Mouse (Mus musculus) erythroblast, embryonic 14.5 days (primary cell): ENCODE data around the gene Cyfip2. TPM values are rescaled to one million over a fixed set of nuclear protein-coding genes. Genes with fewer than 3 reads are reported as not detected.

Experiments used
- H3K27me3 ChIP-seq: 2 replicates; pipeline ENCODE4 v1.6.1; 2012; ENCODE audit warnings: inconsistent platforms; ENCODE audit not compliant: control insufficient read depth
- H3K36me3 ChIP-seq: 2 replicates; pipeline ENCODE4 v1.6.1; 2012; ENCODE audit warnings: mild to moderate bottlenecking, inconsistent platforms; ENCODE audit not compliant: control insufficient read depth
- H3K4me1 ChIP-seq: 2 replicates; pipeline ENCODE4 v1.6.1; 2012; ENCODE audit warnings: inconsistent platforms; ENCODE audit not compliant: control insufficient read depth
- H3K4me3 ChIP-seq: replicated peaks from 2 replicates; pipeline ENCODE3; 2012; ENCODE audit warnings: moderate library complexity, mild to moderate bottlenecking, inconsistent platforms
- H3K9me3 ChIP-seq: 2 replicates; pipeline ENCODE4 v1.6.1; 2012; ENCODE audit warnings: low read length, inconsistent platforms, mixed read lengths; ENCODE audit not compliant: control insufficient read depth
- GATA1 ChIP-seq: IDR thresholded peaks from 2 replicates; pipeline ENCODE4 v1.6.1; 2012; ENCODE audit warnings: low read length, inconsistent platforms, mixed read lengths
- TAL1 ChIP-seq: IDR thresholded peaks from 3 replicates; pipeline ENCODE4 v1.6.1; 2012; ENCODE audit warnings: low read length, inconsistent platforms, mixed read lengths
- polyA plus RNA-seq: library from polyadenylated mRNA; stranded (reverse); fragments of >175 nt; gene quantifications from 2 replicates; pipeline ENCODE4 v1.2.3, GENCODE M21; 2012

The Cyfip2 gene
- polyA plus RNA-seq, 1 experiment = 0.04 TPM

DNA sequence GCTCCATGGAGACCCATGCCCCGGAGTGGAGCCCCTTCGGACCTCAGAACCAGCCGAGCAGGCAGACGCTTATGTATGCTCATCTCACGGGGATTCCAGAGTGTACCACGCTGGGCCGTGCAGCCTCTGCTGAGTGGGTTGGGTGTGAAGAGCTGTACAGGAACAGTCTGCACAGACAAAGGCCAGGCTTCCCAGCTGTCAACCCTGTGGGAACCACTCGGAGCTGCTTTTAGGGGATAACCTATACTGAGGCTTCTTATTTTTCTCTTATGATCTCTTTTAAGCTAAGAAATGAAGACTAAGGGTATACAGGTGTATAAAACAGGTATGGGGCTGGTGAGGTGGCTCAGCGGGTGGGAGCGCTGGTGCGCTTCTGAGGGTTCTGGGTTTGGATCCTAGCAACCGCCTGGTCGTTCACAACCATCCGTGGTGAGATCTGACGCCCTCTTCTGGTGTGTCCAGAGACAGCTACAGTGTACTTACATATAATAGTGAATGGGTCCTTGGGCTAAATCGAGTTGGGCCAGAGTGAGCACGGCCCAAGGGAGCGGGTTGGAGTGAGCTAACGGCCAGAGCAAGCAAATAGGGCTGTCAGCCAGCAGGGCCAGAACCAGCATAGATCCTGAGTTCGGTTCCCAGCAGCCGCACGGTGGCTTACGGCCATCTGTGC, 10.9 kb downstream of the Cyfip2 start:
- no peaks in the 10 kb centered on the region for H3K36me3 ChIP-seq
- no peak overlapping the region for H3K4me3 ChIP-seq
- TF ChIP-seq GATA1 (no peak), TAL1 (no peak)
- H3K4me1 ChIP-seq = no peaks in the 10 kb centered on the region
- no peaks in the 10 kb centered on the region for H3K9me3 ChIP-seq
- H3K27me3 ChIP-seq = no peaks in the 10 kb centered on the region

DNA sequence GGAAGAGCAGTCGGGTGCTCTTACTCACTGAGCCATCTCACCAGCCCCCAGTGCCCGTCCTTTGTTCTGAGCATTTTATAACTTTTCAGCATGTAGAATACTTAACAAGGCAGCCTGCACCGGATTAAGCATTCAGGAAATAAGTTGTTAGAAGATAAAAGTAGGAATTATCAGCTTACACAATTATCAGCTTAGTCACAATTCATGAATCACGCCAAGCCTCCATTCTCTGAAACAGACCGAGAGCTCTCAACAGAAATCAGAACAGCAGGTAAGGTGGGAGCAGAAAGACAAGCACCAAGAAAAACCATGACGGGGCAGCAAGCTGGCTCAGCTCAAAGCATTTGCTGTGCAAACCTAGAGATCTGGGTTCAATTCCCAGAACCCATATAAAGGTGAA, 12.8 kb downstream of the Cyfip2 start:
- no peaks in the 10 kb centered on the region for H3K9me3 ChIP-seq
- no peaks in the 10 kb centered on the region for H3K27me3 ChIP-seq
- no peak for TF ChIP-seq TAL1
- no peak for TF ChIP-seq GATA1
- H3K4me1 ChIP-seq = no peaks in the 10 kb centered on the region
- no peaks in the 10 kb centered on the region for H3K36me3 ChIP-seq
- H3K4me3 ChIP-seq = no peak overlapping the region

DNA sequence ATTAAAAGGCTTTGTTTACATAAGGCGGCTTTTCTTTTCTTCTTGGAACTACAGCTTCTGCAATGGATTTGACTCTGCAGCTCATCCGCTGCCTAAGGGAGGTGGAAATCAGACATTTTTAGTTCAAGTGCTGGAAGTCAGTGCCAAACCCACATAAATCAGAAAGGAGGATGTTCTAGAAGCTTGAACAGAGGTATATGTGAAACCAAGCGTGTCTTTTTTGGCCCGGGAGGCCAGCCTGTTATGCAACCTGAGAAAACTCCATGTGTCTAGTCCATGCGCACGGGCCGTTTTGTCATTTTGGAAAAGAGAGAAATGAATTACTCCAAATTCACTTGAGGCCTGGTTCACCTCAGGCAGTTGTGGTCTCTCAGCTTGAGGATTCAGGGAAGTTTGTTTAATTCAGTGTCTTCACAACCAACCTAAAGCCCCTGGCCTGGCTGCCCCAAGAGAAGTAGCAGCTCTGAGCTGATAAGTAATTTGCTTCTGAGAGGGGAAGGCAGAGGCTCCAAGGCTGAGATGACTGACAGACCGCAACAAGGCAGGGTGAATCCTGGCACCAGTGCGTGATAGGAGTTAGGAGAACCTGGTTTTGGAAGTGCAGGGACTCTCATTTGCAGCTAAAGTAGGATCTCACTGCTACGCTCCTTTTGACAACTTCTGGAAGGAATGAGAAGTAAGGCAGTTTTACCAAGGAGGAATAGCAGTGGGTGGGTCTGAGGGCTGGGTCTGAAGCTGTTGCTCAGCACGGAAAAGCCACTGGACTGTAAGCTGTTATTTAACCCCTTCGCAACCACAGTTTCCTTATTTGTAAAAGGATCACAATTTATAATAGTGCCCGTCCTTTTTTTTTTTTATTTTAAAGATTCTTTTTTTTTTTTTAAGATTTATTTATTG, 13.5 kb downstream of the Cyfip2 start:
- Histone ChIP-seq H3K27me3 (no peaks in the 10 kb centered on the region), H3K4me3 (no peak overlapping the region), H3K4me1 (no peaks in the 10 kb centered on the region), H3K9me3 (no peaks in the 10 kb centered on the region), H3K36me3 (no peaks in the 10 kb centered on the region)
- TF ChIP-seq TAL1 (no peak), GATA1 (no peak)

DNA sequence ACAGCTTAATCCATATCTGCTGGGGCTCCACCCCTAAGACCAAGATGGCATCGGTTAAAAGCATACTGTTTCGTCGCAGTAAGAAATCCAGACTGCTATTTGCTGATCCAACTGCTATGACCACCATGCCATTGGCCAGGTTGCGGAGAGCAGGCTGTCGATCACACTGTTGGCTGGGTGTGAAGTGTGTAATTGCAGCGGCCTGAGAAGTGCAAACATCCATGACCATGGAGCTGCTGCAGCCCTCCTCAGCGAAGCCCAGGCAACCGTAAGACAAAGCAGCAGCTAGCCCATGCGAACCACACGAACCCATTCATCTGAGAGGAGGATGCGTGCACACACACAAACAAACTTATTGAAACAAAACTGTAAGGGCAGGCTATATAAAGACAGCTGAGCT, 18.3 kb downstream of the Cyfip2 start:
- no peak for TF ChIP-seq TAL1
- TF ChIP-seq GATA1 = no peak
- Histone ChIP-seq H3K9me3 (no peaks in the 10 kb centered on the region), H3K4me3 (no peak overlapping the region), H3K36me3 (no peaks in the 10 kb centered on the region), H3K27me3 (no peaks in the 10 kb centered on the region), H3K4me1 (no peaks in the 10 kb centered on the region)

DNA sequence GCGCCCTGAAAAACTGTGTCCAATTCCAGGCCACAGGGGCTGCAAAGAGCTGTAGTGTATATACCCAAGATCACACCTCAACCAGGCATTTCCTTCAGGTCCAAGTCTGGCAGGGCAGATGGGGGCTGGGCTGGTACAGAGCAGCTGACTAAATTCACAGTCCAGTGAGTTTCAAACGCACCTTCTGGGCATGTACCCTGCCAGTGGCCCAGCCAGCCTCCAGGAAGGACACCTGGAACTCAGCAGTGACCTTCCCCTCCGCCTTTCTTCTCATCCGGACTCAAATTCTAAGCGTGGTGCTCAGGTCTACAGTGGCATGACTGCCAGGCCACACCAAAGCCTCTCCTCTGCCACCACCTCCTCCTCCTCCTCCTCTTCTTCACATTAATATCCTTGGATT, 19.2 kb downstream of the Cyfip2 start:
- H3K36me3 ChIP-seq = no peaks in the 10 kb centered on the region
- no peaks in the 10 kb centered on the region for H3K4me1 ChIP-seq
- no peak for TF ChIP-seq TAL1
- no peak for TF ChIP-seq GATA1
- H3K27me3 ChIP-seq = no peaks in the 10 kb centered on the region
- no peak overlapping the region for H3K4me3 ChIP-seq
- no peaks in the 10 kb centered on the region for H3K9me3 ChIP-seq

DNA sequence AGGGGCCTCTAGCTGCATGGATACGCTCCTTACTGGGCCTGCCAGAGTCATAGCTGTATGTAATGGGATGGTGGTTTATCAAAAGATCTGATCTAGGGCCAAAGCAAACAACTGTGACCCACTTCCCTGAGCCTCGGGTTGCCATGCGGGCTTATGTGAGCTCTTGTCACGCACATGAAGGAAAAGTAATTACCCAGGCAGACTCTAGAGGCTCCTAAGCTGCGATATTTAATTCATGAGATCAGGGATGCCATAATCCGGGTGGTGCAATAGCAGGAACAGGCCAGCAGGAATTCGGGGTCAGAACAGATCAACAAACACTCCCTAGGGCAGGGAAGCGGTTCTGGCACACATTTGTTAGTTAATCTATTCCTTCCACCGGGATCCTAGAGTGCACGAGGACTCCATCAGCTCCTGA, 21.7 kb downstream of the Cyfip2 start:
- Histone ChIP-seq H3K4me1 (no peaks in the 10 kb centered on the region), H3K27me3 (no peaks in the 10 kb centered on the region), H3K4me3 (no peak overlapping the region), H3K36me3 (no peaks in the 10 kb centered on the region), H3K9me3 (no peaks in the 10 kb centered on the region)
- TF ChIP-seq GATA1 (no peak), TAL1 (no peak)

DNA sequence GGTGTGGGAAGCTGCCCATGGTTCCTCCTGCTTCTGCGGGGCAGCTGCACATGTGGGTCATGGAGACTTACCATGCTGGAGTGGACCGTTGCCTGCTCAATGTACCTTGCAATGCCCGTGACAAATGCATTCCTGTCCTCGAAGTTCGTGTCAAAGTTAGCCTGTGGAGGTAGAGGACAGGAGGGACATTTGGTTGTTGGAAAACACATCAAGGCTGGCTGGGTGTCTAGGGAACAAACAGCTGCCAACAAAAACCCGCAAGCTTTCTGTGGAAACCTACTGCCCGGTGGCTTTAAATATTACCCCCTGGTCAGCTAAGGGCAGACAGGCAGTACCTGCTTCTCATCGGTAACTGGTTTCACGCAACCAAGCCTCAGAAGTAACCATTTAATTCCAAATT, 23.1 kb downstream of the Cyfip2 start:
- no peak overlapping the region for H3K4me3 ChIP-seq
- H3K9me3 ChIP-seq = no peaks in the 10 kb centered on the region
- no peak for TF ChIP-seq GATA1
- no peak for TF ChIP-seq TAL1
- no peaks in the 10 kb centered on the region for H3K27me3 ChIP-seq
- H3K4me1 ChIP-seq = no peaks in the 10 kb centered on the region
- no peaks in the 10 kb centered on the region for H3K36me3 ChIP-seq

DNA sequence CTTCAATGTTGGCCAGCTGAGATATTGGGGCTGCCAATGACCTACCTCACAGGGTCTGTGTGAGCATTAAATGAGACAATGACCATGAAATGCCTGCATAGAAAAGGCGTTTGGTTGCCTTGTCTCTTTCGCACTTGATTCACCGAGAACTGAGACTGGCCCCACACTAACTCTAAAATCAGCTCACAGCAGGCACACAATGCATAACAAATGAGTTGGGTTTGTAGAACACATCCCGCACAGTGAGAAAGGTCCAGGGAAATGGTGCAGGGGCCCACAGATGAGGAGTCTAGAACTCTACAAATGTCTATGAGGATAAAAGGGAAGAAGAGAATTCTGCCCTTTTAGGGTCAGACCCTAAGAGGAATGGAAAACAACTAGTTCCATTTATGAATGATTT, 23.6 kb downstream of the Cyfip2 start:
- no peak for TF ChIP-seq TAL1
- no peak for TF ChIP-seq GATA1
- H3K4me1 ChIP-seq = no peaks in the 10 kb centered on the region
- H3K36me3 ChIP-seq = no peaks in the 10 kb centered on the region

DNA sequence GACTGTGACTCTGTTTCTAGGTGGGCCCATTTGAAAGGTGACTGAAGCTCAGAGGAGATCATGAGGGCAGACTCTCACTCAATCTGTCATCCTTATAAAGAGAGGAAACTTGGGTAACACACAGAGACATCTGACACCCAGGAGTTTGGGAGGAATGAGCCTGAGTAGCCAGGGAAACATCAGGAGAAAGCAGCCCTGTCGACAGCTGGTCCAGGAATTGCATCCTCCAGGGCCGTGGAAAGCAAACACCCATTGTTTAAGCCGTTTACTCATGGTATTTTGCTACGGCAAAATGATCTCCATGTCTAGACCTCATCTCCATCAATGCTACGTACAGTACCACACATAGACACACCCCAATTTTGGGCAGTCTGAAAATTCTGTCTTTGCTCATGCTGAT, 24.6 kb downstream of the Cyfip2 start:
- H3K27me3 ChIP-seq = no peaks in the 10 kb centered on the region
- TF ChIP-seq GATA1 (no peak), TAL1 (no peak)
- no peaks in the 10 kb centered on the region for H3K36me3 ChIP-seq
- no peaks in the 10 kb centered on the region for H3K9me3 ChIP-seq
- H3K4me3 ChIP-seq = no peak overlapping the region
- no peaks in the 10 kb centered on the region for H3K4me1 ChIP-seq

More for the DNA sequence above, 23.6 kb downstream of the Cyfip2 start:
- Histone ChIP-seq H3K4me3 (no peak overlapping the region), H3K27me3 (no peaks in the 10 kb centered on the region), H3K9me3 (no peaks in the 10 kb centered on the region)
